Mouse (Mus musculus): ENCODE data around the gene Dhx37. TPM values are rescaled to one million over a fixed set of nuclear protein-coding genes. Genes with fewer than 3 reads are reported as not detected.

The Dhx37 gene
- polyA plus RNA-seq, 1 experiment from 2014 or later = 10.4 TPM

DNA sequence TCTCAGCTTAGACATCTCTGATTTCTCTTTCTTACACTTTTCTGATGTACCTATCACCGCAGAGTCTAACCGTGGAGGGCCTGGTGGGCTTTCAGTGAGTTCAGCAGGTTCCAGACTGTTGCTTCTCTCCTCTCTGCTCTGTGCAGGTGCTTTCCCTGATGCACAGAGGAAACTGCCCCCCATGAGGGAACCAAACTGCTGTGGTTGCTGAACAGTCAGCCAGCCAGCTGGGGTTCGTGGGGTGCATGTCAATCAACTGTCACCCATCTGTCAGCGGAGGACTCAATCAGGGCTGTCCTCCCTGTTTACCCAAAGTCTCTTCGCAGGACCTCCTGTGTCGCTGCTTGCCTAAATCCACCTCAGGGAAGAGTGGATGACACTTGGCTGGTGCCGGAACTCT is 56.7 kb downstream of the Dhx37 start:
- ATAC-seq (ENCODE audit: low FRiP score, low TSS enrichment) = no peak
- Histone ChIP-seq H3K9me3 (ENCODE audit: low read length) (no peaks in the 10 kb centered on the region), H3K9ac (replicated peaks; ENCODE audit: low read length) (no peak overlapping the region), H3K36me3 (ENCODE audit: insufficient read depth, low read length) (no peaks in the 10 kb centered on the region), H3K27me3 (ENCODE audit: insufficient read depth, low read length) (no peaks in the 10 kb centered on the region), H3K4me1 (ENCODE audit: insufficient read depth, low read length) (no peaks in the 10 kb centered on the region), H3K4me2 (replicated peaks; ENCODE audit: low read depth, low read length) (no peak overlapping the region), H3K27ac (ENCODE audit: low read length) (no peak overlapping the region), H3K4me3 (ENCODE audit: low read length) (no peak overlapping the region)
- 71% methylated on average over 7 of the region's 7 CpGs for WGBS

DNA sequence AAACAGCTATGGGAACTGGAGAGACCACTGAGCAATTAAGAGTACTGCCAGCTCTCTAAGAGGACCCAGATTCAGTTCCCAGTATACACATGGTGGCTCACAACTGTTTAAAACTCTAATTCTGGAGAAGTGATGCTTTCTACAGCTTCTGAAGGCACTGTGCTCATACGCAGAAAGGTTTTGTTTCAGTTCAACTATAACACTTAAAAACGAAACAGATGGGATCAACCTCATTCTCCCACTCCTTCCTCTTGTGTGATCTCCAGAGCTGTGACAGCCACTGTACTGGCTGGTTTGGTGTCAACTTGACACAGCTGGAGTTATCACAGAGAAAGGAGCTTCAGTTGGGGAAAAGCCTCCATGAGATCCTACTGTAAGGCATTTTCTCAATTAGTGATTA is 58.0 kb downstream of the Dhx37 start:
- 84% methylated on average over 2 of the region's 2 CpGs for whole genome bisulfite sequencing

DNA sequence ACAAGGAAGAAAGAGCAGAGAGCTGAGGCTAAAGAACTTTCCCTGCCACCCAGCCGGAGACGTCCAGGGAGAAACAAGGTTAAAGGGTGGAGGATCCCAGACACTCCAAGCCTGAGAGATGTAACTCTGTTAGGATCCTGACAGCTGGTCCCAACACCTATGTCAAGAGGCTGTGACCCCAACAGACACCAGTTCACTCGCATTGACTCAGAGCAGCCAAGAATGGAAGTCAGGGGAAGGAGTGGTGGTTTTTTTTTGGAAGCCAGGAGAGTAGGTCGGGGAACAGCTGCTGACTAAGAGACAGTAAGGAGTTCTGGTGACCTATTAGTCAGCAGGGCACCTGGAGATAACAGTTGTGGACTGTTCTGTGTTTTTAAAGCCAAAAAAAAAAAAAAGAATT is 61.9 kb downstream of the Dhx37 start:
- Histone ChIP-seq H3K4me2 (replicated peaks; ENCODE audit: low read depth, low read length) (no peak overlapping the region), H3K36me3 (ENCODE audit: insufficient read depth, low read length) (no peaks in the 10 kb centered on the region), H3K4me3 (ENCODE audit: low read length) (no peak overlapping the region), H3K27me3 (ENCODE audit: insufficient read depth, low read length) (no peaks in the 10 kb centered on the region), H3K27ac (ENCODE audit: low read length) (no peak overlapping the region), H3K4me1 (ENCODE audit: insufficient read depth, low read length) (no peaks in the 10 kb centered on the region), H3K9me3 (ENCODE audit: low read length) (no peaks in the 10 kb centered on the region), H3K9ac (replicated peaks; ENCODE audit: low read length) (no peak overlapping the region)
- no peak for ATAC-seq (ENCODE audit: low FRiP score, low TSS enrichment)
- 76% methylated on average over 4 of the region's 4 CpGs for WGBS

More for the DNA sequence above, 58.0 kb downstream of the Dhx37 start:
- no peak for ATAC-seq (ENCODE audit: low FRiP score, low TSS enrichment)
- Histone ChIP-seq H3K36me3 (ENCODE audit: insufficient read depth, low read length) (no peaks in the 10 kb centered on the region), H3K4me1 (ENCODE audit: insufficient read depth, low read length) (no peaks in the 10 kb centered on the region), H3K4me3 (ENCODE audit: low read length) (no peak overlapping the region), H3K9ac (replicated peaks; ENCODE audit: low read length) (no peak overlapping the region), H3K27ac (ENCODE audit: low read length) (no peak overlapping the region), H3K9me3 (ENCODE audit: low read length) (no peaks in the 10 kb centered on the region), H3K4me2 (replicated peaks; ENCODE audit: low read depth, low read length) (no peak overlapping the region), H3K27me3 (ENCODE audit: insufficient read depth, low read length) (no peaks in the 10 kb centered on the region)

DNA sequence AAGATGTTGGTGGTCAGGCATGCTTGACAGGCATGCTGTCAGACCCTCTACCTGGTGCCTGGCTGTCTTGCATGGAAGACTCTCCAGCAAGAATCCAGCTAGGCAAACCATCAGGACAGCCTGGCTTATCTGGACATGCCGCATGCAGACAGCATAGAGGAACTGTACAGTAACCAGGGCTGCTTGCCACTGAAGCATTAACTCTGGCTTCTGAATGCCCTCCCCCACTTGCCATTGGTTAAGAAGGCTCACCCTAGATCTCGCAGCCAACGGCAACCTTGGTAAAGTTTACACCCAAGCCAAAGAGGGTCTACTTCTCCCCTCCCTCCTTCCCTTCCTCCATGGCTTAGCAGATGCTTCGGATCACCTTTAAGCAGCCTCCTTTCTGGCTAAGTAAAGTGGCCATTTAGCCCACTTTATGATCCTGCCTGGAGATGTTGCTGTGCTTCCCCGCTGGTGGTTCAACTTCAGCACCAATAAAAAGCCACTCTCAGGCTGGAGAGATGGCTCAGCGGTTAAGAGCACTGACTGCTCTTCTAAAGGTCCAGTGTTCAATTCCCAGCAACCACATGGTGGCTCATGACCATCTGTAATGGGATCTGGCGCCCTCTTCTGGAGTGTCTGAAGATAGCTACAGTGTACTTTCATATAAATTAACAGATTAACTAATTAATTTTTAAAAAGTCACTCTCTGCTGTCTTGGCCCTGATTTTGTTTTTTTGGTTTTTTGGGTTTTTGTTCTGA is 62.8 kb downstream of the Dhx37 start:
- no peak overlapping the region for H3K9ac ChIP-seq (replicated peaks; ENCODE audit: low read length)
- no peaks in the 10 kb centered on the region for H3K36me3 ChIP-seq (ENCODE audit: insufficient read depth, low read length)
- no peaks in the 10 kb centered on the region for H3K4me1 ChIP-seq (ENCODE audit: insufficient read depth, low read length)
- no peak for ATAC-seq (ENCODE audit: low FRiP score, low TSS enrichment)
- no peak overlapping the region for H3K27ac ChIP-seq (ENCODE audit: low read length)
- no peak overlapping the region for H3K4me3 ChIP-seq (ENCODE audit: low read length)
- no peaks in the 10 kb centered on the region for H3K9me3 ChIP-seq (ENCODE audit: low read length)
- H3K27me3 ChIP-seq (ENCODE audit: insufficient read depth, low read length) = no peaks in the 10 kb centered on the region
- no peak overlapping the region for H3K4me2 ChIP-seq (replicated peaks; ENCODE audit: low read depth, low read length)
- 75% methylated on average over 7 of the region's 7 CpGs for WGBS

DNA sequence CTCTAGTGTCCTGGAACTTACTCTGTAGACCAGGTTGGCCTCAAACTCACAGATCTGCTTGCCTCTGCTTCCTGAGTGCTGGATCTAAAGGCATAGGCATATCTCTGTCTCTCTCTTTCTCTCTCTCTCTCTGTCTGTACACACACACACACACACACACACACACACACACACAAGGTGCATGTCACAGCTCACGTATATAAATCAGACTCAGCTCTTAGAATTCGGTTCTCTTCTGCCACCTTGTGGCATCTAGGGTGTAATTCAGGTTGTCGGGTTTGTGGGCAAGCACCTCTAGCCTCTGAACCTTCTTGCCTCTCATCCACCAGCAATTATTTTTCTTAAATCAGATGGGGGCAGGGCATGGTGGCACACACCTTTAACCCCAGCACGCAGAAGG is 65.4 kb downstream of the Dhx37 start:
- Histone ChIP-seq H3K4me2 (replicated peaks; ENCODE audit: low read depth, low read length) (no peak overlapping the region), H3K36me3 (ENCODE audit: insufficient read depth, low read length) (no peaks in the 10 kb centered on the region), H3K4me1 (ENCODE audit: insufficient read depth, low read length) (no peaks in the 10 kb centered on the region), H3K4me3 (ENCODE audit: low read length) (no peak overlapping the region), H3K27ac (ENCODE audit: low read length) (no peak overlapping the region), H3K9me3 (ENCODE audit: low read length) (no peaks in the 10 kb centered on the region), H3K27me3 (ENCODE audit: insufficient read depth, low read length) (no peaks in the 10 kb centered on the region), H3K9ac (replicated peaks; ENCODE audit: low read length) (no peak overlapping the region)
- 1% methylated on average over 4 of the region's 4 CpGs for WGBS
- ATAC-seq (ENCODE audit: low FRiP score, low TSS enrichment) = peak; percentile 76

DNA sequence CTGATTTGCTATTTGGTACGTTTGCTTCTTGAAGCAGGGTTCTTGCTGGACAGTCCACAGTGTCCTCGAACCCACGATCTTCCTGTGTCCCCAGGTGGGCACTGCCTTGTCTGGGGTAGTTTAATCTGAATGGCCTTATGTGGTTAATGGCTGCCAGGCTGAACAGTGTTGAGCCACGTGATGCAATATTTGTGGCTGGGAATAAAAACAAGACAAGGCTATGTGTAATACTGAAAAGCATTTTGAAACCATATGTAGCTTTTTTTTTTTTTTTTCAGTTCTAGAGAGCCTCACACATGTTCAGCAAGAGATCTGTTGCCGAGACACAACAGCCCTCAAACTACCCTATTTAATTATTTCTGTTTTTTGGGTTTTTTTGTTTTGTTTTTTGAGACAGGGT is 65.8 kb downstream of the Dhx37 start:
- H3K9me3 ChIP-seq (ENCODE audit: low read length) = no peaks in the 10 kb centered on the region
- no peaks in the 10 kb centered on the region for H3K4me1 ChIP-seq (ENCODE audit: insufficient read depth, low read length)
- no peak overlapping the region for H3K27ac ChIP-seq (ENCODE audit: low read length)
- no peak overlapping the region for H3K9ac ChIP-seq (replicated peaks; ENCODE audit: low read length)
- no peak overlapping the region for H3K4me2 ChIP-seq (replicated peaks; ENCODE audit: low read depth, low read length)
- H3K27me3 ChIP-seq (ENCODE audit: insufficient read depth, low read length) = no peaks in the 10 kb centered on the region
- no peaks in the 10 kb centered on the region for H3K36me3 ChIP-seq (ENCODE audit: insufficient read depth, low read length)
- ATAC-seq (ENCODE audit: low FRiP score, low TSS enrichment) = no peak
- 75% methylated on average over 5 of the region's 5 CpGs for WGBS
- H3K4me3 ChIP-seq (ENCODE audit: low read length) = no peak overlapping the region

DNA sequence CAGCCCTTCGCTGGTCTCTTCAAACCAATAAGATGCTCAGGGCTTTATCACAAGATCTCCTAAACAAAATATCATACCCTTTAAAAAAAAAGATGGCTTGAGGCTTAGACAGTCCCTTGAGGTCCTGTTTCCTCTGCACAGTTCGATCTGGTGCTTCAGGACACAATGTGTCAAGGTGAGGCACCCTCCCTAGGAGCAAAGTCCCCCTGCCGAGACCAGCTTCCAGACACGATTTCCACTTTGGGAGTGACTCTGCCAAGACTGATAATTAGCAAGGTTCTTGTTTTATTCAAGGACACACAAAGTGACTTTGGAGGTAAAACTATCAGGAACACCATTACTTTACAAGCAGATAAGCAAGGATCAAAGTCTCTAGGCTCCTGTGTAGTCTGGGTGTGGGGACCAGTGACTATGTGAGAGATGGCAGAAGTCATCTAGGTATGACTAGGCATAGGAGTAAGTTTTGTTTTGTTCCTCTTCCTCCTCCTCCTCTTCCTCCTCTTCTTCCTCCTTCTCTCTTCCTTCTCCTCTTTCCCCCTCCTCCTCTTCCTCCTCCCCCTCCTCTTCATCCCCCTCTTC is 69.0 kb downstream of the Dhx37 start:
- H3K27me3 ChIP-seq (ENCODE audit: insufficient read depth, low read length) = no peaks in the 10 kb centered on the region
- H3K4me1 ChIP-seq (ENCODE audit: insufficient read depth, low read length) = no peaks in the 10 kb centered on the region
- no peak overlapping the region for H3K27ac ChIP-seq (ENCODE audit: low read length)
- H3K9me3 ChIP-seq (ENCODE audit: low read length) = no peaks in the 10 kb centered on the region
- ATAC-seq (ENCODE audit: low FRiP score, low TSS enrichment) = no peak
- H3K9ac ChIP-seq (replicated peaks; ENCODE audit: low read length) = no peak overlapping the region
- H3K36me3 ChIP-seq (ENCODE audit: insufficient read depth, low read length) = no peaks in the 10 kb centered on the region
- H3K4me3 ChIP-seq (ENCODE audit: low read length) = no peak overlapping the region
- 78% methylated on average over 4 of the region's 4 CpGs for WGBS
- no peak overlapping the region for H3K4me2 ChIP-seq (replicated peaks; ENCODE audit: low read depth, low read length)

DNA sequence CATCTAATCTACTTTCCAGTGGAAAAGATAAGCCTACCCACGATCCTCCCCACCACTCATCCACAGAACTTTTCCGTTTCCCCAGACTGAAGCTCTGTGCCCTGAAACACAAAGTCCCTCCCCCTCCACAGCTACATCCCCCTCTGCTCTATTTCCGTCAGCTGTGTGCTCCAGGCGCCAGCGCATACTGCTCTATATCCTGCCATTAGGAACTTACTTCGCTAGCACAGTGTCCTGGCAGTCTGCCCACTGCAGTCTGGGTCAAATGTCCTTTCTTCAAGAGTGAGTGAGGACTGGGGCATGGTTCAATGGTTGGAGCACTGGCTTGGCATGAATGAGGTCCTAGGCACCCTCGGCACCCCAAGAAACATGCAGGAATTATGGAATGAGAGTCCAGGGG is 70.0 kb downstream of the Dhx37 start:
- H3K4me2 ChIP-seq (replicated peaks; ENCODE audit: low read depth, low read length) = no peak overlapping the region
- peak; percentile 81 for ATAC-seq (ENCODE audit: low FRiP score, low TSS enrichment)

More for the DNA sequence above, 70.0 kb downstream of the Dhx37 start:
- Histone ChIP-seq H3K36me3 (ENCODE audit: insufficient read depth, low read length) (no peaks in the 10 kb centered on the region), H3K9me3 (ENCODE audit: low read length) (no peaks in the 10 kb centered on the region), H3K4me1 (ENCODE audit: insufficient read depth, low read length) (no peaks in the 10 kb centered on the region), H3K9ac (replicated peaks; ENCODE audit: low read length) (no peak overlapping the region), H3K4me3 (ENCODE audit: low read length) (no peak overlapping the region), H3K27ac (ENCODE audit: low read length) (peak overlapping the region; percentile 7; the same call in 1 of the 2 replicates), H3K27me3 (ENCODE audit: insufficient read depth, low read length) (no peaks in the 10 kb centered on the region)
- 52% methylated on average over 7 of the region's 7 CpGs for WGBS
